Mouse (Mus musculus): ENCODE results near the gene Cptp. TPM values are rescaled to one million over a fixed set of nuclear protein-coding genes. Genes with fewer than 3 reads are reported as not detected.

Cptp gene
- 18.6 and 19.4 TPM in 2 replicates for polyA plus RNA-seq (2016; fragmentation: Nextera tagmentation; extraction: Ambion mirVana)

DNA sequence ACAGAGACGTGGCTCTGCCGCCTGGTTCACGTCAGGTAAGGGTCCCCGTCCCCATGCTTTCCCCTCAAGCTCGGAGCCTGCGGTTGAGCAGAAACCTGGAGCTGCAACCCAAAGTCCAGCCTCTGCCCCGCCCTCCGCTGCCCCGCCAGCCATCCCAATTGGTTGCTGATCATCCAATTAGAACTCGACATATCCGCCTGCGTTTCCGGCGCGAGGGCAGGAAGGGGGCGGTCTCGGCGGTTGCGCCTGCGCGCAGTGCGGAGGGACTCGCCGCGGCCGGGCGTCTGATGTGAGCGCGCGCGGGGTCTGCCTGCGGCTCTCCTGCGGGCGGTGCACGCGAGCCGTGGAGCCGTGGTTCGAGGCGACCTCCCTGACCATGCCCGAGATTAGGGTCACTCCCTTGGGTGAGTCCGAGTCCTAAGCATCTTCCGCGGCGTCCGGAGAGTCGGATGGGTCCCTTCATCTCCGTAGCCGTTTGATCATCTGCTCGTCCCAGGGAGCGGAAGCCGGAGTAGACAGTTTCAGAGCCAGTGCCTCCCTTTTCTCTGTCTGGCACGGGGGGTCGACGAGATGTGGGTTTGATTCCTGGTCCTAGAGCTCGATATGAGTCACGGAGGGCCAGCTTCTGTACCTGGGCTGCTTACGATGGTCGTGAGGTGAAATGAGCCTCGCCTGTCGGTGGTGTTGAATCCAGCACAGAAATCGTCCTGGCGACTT is at the start of gene Cptp, which contains the start of gene Ints11:
Gene Cptp, minus strand, starts transcription at position 124 of the 717 bp plus-strand sequence.
Gene Ints11, plus strand, starts transcription at position 230 of the 717 bp plus-strand sequence.
- Histone ChIP-seq H3K27ac (replicated peaks) (peak within 1 kb of the TSS; percentile 86), H3K36me3 (replicated peaks) (peaks cover 61% of the 10 kb centered on the region)

DNA sequence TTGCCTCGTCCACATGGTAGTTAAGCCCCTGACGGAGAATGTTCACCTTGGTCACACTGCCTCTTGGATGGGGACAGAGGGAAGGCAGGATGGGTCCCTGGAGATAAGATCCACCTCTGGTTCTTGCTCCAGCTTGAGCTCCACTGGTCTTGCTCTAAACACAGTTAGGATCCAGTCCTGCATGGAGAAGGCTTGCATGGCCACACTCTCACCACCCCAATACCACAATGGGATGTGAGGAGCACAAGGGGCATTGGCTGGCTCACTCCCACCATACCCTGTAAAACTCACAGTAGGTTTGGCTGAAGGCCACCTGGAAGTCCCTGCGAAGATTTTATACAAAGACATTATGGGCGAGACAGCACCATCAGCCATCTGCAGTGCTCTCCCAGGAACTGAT is 39.5 kb upstream of the Cptp start:
- no peak for DNase-seq (ENCODE audit: low spot score)
- Histone ChIP-seq H3K4me1 (no peaks in the 10 kb centered on the region; the same call in 1 of the 2 replicates), H3K36me3 (replicated peaks) (peaks cover 37% of the 10 kb centered on the region), H3K27me3 (replicated peaks; ENCODE audit: low read depth, poor library complexity, severe bottlenecking) (no peaks in the 10 kb centered on the region), H3K4me3 (no peak overlapping the region), H3K27ac (replicated peaks) (no peak overlapping the region), H3K9me3 (no peaks in the 10 kb centered on the region)
- WGBS: 90% methylated on average over 4 of the region's 4 CpGs

More for the DNA sequence above, at the start of gene Cptp, which contains the start of gene Ints11:
- Histone ChIP-seq H3K4me1 (peaks cover 27% of the 10 kb centered on the region), H3K4me3 (peak within 1 kb of the TSS; percentile 88), H3K27me3 (replicated peaks; ENCODE audit: low read depth, poor library complexity, severe bottlenecking) (no peaks in the 10 kb centered on the region), H3K9me3 (no peaks in the 10 kb centered on the region)
- DNase-seq (ENCODE audit: low spot score): peak; percentile 98
- WGBS: under 1% methylated on average over 63 of the region's 63 CpGs

DNA sequence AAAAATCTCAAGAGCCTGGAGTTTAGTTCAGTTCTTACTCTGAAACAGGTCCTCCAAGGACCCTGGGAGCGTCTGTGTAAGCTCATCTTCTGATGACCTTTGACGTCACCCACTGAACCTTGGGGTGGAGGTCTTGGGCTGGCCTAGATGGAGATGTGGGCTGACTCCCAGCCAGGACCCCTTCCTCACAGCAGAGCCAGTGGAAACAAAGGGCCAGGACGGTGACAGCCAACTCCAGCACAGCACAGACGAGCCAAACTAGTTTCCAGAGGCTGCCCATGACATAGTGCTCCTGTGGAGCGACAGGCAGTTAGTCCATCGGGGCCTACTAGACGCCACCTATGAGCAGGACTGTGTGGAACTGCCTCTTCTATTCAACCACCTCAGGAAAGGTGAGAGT is 39.0 kb upstream of the Cptp start:
- H3K4me3 ChIP-seq: no peak overlapping the region
- H3K27me3 ChIP-seq (replicated peaks; ENCODE audit: low read depth, poor library complexity, severe bottlenecking): no peaks in the 10 kb centered on the region
- no peak overlapping the region for H3K27ac ChIP-seq (replicated peaks)
- peaks cover 41% of the 10 kb centered on the region for H3K36me3 ChIP-seq (replicated peaks)
- WGBS: 79% methylated on average over 7 of the region's 7 CpGs
- no peaks in the 10 kb centered on the region; the same call in 1 of the 2 replicates for H3K4me1 ChIP-seq
- H3K9me3 ChIP-seq: no peaks in the 10 kb centered on the region
- DNase-seq (ENCODE audit: low spot score): no peak

DNA sequence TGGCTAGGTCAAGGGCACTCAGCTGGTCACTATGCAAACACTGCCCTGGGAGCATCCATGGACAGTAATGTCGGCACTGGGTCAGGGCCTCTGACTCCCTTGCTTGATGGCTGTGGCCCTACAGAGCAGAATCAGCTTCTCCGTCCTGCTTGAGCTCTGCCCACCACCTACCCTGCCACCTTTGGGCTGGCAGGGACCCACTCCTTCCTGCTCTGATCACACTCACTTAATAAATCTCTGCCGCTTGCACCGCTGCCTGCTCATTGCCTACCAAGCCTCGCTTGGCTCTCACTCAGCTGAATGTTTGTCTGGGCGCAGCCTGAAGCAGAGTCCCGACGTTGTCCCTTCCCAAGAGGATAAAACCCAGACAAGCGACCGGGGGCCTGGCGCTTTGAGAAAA is 37.8 kb upstream of the Cptp start:
- Histone ChIP-seq H3K4me3 (no peak overlapping the region), H3K36me3 (replicated peaks) (peaks cover 54% of the 10 kb centered on the region), H3K27ac (replicated peaks) (no peak overlapping the region), H3K27me3 (replicated peaks; ENCODE audit: low read depth, poor library complexity, severe bottlenecking) (no peaks in the 10 kb centered on the region), H3K9me3 (no peaks in the 10 kb centered on the region), H3K4me1 (no peaks in the 10 kb centered on the region; the same call in 1 of the 2 replicates)
- no peak for DNase-seq (ENCODE audit: low spot score)
- 87% methylated on average over 11 of the region's 11 CpGs for WGBS

DNA sequence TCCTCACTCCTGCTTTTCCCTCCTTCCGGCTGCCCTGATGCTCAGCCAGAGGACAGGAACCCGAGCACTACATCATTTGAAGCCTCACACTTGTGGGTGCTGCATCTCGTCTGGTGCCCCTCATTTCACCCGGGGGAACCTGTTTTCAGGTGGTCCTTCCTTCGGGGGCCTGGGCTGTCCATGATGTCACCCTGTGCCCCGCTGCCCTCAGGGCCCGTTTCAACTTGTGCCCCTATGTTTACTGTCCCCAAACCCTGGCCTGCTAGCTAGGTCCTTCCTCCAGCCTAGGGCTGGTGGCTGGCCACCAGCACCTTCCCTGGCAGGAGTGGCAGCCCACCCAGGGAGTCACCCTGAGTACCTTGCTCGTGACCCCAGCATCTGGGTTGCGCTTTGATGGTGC is 36.9 kb upstream of the Cptp start:
- Histone ChIP-seq H3K9me3 (no peaks in the 10 kb centered on the region), H3K36me3 (replicated peaks) (peaks cover 63% of the 10 kb centered on the region), H3K27me3 (replicated peaks; ENCODE audit: low read depth, poor library complexity, severe bottlenecking) (no peaks in the 10 kb centered on the region), H3K4me1 (no peaks in the 10 kb centered on the region; the same call in 1 of the 2 replicates), H3K4me3 (no peak overlapping the region), H3K27ac (replicated peaks) (no peak overlapping the region)
- no peak for DNase-seq (ENCODE audit: low spot score)
- WGBS: 83% methylated on average over 9 of the region's 9 CpGs

DNA sequence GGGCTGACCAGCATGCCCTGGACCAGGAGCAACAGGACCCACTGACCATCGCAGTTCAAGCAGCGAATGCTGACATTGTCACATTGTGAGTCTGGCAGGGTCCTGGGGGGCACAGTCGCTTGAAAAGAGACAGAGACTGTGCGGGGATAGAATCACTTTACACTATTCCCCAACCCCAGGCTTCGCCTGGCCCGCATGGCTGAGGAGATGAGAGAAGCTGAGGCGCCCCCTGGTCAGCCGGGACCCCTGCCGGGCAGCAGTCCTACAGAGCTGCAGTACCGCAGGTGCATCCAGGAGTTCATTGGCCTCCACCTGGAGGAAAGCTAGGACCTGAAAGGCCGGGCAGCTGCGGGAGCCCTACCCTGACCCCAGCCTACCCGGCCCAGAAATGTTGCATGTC is 36.4 kb upstream of the Cptp start:
- Histone ChIP-seq H3K4me3 (no peak overlapping the region), H3K27me3 (replicated peaks; ENCODE audit: low read depth, poor library complexity, severe bottlenecking) (no peaks in the 10 kb centered on the region), H3K36me3 (replicated peaks) (peaks cover 68% of the 10 kb centered on the region), H3K9me3 (no peaks in the 10 kb centered on the region), H3K4me1 (no peaks in the 10 kb centered on the region; the same call in 1 of the 2 replicates), H3K27ac (replicated peaks) (no peak overlapping the region)
- 85% methylated on average over 13 of the region's 13 CpGs for WGBS
- DNase-seq (ENCODE audit: low spot score): no peak

DNA sequence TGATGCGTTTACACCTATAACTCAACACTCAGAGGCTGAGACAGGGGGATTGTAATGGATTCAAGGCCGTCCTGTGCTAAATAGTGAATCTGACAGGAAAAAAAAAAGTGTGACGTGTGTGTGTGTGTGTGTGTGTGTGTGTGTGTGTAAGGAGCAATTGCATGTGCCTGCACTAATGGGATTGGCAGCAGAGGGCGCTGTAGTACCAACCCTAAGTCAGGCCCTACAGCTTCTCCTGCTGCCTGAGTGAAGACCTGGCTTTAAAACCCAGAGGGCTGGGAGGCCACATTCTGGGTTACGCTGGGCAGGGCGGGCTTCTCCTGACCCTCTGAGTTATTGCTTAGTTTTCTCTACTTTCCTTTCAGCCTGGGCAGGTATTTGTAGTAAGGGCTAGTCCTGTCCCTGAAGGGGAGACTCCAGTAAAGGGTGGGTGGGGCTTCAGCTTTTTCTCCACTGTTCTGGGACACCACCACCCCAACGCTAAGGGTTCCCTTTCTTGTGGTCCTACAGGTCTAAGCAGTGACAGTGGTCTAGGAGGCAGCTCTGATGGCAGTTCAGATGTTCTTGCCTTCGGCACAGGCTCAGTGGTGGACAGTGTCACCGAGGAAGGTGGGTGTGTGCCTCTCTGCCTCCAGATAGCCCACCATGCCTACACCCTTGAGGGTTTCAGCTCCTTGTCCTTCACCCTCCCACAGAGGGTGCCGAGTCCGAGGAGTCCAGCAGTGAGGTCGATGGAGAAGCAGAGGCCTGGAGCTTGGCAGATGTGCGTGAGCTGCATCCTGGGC is 35.3 kb upstream of the Cptp start:
- Histone ChIP-seq H3K27me3 (replicated peaks; ENCODE audit: low read depth, poor library complexity, severe bottlenecking) (no peaks in the 10 kb centered on the region), H3K4me1 (no peaks in the 10 kb centered on the region; the same call in 1 of the 2 replicates), H3K9me3 (no peaks in the 10 kb centered on the region), H3K36me3 (replicated peaks) (peaks cover 79% of the 10 kb centered on the region), H3K4me3 (no peak overlapping the region), H3K27ac (replicated peaks) (no peak overlapping the region)
- WGBS: 88% methylated on average over 13 of the region's 13 CpGs
- no peak for DNase-seq (ENCODE audit: low spot score)

DNA sequence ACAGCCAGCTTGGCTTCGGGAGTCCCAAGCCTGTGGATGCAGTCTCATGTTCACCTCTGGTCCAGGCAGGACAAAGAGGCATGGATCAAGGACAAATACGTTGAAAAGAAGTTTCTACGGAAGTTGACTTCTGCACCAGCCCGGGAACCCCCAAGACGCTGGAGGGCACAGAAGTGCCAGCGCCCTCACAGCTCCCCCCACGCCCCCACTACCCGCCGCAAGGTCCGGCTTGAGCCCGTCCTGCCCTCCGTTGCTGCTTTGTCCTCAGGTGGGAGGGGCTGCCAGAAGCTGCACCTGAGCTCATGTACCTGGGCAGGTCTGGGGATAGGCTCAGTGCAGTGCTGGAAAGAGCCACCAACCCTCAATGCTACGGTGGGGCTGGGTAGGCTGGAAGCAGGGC is 34.0 kb upstream of the Cptp start:
- H3K4me1 ChIP-seq: no peaks in the 10 kb centered on the region; the same call in 1 of the 2 replicates
- DNase-seq (ENCODE audit: low spot score): no peak
- no peak overlapping the region for H3K4me3 ChIP-seq
- H3K27ac ChIP-seq (replicated peaks): no peak overlapping the region
- peaks cover 92% of the 10 kb centered on the region for H3K36me3 ChIP-seq (replicated peaks)
- H3K27me3 ChIP-seq (replicated peaks; ENCODE audit: low read depth, poor library complexity, severe bottlenecking): no peaks in the 10 kb centered on the region
- 93% methylated on average over 13 of the region's 13 CpGs for WGBS
- no peaks in the 10 kb centered on the region for H3K9me3 ChIP-seq

DNA sequence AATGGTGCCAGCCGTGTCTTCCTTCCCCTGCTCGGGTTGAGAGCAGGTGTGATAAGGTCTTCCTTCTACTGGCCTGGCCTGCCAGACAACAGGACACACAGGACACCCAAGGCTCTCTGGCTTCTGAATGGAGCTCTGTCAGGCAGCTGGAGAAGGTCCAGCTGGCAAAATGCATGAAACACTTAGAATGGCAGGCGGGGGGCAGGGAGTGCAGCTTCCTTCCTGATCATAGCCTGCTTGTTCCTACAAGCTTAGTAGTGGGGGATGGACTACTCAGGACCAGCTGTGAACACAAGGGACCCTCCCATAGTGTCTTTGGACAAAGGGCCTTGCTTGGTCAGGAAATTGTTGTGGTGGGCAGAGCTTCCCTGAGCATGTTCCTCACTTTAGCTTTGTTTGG is 32.0 kb upstream of the Cptp start:
- H3K36me3 ChIP-seq (replicated peaks): peaks cover 95% of the 10 kb centered on the region
- no peak overlapping the region for H3K27ac ChIP-seq (replicated peaks)
- no peak for DNase-seq (ENCODE audit: low spot score)
- H3K9me3 ChIP-seq: no peaks in the 10 kb centered on the region
- WGBS: 89% methylated on average over 3 of the region's 3 CpGs
- H3K4me1 ChIP-seq: no peaks in the 10 kb centered on the region; the same call in 1 of the 2 replicates
- H3K27me3 ChIP-seq (replicated peaks; ENCODE audit: low read depth, poor library complexity, severe bottlenecking): no peaks in the 10 kb centered on the region
- no peak overlapping the region for H3K4me3 ChIP-seq

DNA sequence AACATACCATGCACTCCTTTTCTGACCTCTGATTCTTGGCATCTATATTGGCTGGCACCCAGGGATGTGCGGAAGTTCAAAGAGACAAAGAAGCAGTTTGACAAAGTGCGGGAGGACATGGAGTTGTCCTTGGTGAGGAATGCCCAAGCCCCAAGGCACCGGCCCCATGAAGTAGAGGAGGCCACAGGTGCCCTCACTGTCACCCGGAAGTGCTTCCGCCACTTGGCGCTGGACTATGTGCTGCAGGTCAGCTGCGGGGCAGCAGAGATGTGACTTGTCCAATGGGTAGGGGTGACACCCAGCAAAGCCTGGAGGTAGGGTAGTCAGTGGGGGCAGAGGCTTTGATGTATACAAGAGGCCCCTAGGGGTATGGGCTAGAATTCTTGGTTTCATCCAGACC is 30.1 kb upstream of the Cptp start:
- Histone ChIP-seq H3K27me3 (replicated peaks; ENCODE audit: low read depth, poor library complexity, severe bottlenecking) (no peaks in the 10 kb centered on the region), H3K27ac (replicated peaks) (no peak overlapping the region), H3K4me1 (peaks cover 12% of the 10 kb centered on the region), H3K36me3 (replicated peaks) (peaks cover 82% of the 10 kb centered on the region), H3K9me3 (no peaks in the 10 kb centered on the region), H3K4me3 (no peak overlapping the region)
- DNase-seq (ENCODE audit: low spot score): no peak
- 94% methylated on average over 7 of the region's 7 CpGs for WGBS

DNA sequence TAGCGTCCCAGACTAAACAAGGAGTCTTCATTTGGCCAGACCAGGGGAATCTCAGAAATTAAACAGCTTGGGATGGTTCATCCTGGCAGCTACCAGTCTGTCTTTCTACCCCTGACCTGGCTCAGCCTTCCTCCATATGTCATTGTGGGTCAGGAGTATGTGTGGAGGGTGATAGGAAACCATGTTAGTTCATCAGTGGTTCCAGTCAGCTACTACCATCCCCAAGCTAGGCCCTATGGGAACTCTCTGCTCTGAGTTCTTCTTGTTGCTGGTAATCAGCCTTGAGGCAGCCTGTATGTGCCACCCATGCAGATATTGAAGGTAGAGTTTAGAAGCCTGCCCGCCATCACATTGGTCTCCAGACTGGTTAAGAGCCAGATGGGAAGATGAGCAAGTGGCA is 29.1 kb upstream of the Cptp start:
- Histone ChIP-seq H3K4me3 (no peak overlapping the region), H3K27me3 (replicated peaks; ENCODE audit: low read depth, poor library complexity, severe bottlenecking) (no peaks in the 10 kb centered on the region), H3K4me1 (peaks cover 23% of the 10 kb centered on the region), H3K27ac (replicated peaks) (no peak overlapping the region), H3K36me3 (replicated peaks) (peaks cover 72% of the 10 kb centered on the region), H3K9me3 (no peaks in the 10 kb centered on the region)
- DNase-seq (ENCODE audit: low spot score): no peak
- WGBS: 91% methylated on average over 2 of the region's 2 CpGs

DNA sequence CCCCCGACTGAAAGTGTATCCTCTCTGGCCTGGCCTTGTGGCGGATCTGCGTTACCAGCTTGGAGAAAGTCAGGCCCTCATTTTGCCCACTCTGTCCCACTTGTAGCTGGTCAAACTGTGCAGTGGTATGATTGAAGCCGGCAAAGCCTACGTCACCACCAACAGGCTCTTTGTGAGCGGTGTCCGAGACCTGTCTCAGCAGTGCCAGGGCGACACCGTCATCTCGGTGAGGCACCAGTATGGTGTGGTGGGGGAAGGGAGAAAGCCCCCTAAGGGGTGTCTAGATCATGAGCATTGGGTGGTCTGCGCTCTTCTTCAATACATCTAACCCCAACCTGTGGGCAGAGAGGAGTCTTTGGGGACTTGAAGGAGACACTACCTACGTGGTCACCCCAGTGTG is 27.2 kb upstream of the Cptp start:
- Histone ChIP-seq H3K27ac (replicated peaks) (no peak overlapping the region), H3K27me3 (replicated peaks; ENCODE audit: low read depth, poor library complexity, severe bottlenecking) (no peaks in the 10 kb centered on the region), H3K9me3 (no peaks in the 10 kb centered on the region), H3K4me3 (no peak overlapping the region), H3K36me3 (replicated peaks) (peaks cover 53% of the 10 kb centered on the region), H3K4me1 (peaks cover 33% of the 10 kb centered on the region)
- 94% methylated on average over 12 of the region's 12 CpGs for WGBS
- DNase-seq (ENCODE audit: low spot score): no peak

Measured in embryonic facial prominence, embryonic 10.5 days (tissue).